Mouse (Mus musculus) megakaryocyte, embryonic 14.5 days (primary cell): Measurements from ENCODE around the gene Ptprg.

Experiments
- FLI1 ChIP-seq: IDR thresholded peaks from 2 replicates; pipeline ENCODE4 v1.6.1; 2012; ENCODE audit warnings: low read length, inconsistent platforms, mixed read lengths
- GATA1 ChIP-seq: IDR thresholded peaks from 3 replicates; pipeline ENCODE4 v1.6.1; 2012; ENCODE audit warnings: mixed read lengths, low read length, inconsistent platforms, borderline replicate concordance

DNA sequence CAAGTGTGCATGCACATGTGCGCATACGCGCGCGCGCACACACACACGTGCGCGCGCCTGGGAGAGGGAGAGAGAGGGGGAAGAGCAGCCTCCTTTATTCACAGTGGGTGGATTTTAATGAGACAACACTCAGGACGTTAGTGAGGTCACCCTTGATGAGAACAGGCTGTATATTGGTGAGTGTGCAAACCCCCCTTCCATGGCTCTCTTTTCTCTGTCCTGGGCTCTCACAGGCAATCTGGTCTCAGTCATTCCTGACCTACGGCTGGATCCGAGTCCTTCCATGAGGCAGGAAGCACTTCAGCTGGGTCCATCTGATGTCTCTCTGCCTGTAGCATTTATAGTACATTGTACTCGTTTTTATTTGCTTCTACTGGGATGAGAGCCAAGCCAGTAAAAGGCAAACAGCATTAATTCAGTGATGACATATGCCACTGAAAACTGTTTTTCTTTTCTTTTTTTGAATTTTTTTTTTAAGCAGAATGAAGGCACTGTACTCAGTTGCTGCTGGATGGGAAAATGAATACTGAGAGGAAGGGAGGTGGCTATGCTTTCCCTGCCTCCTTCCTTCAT is 608.5 kb downstream of the Ptprg start:
- TF ChIP-seq GATA1 = no peak
- TF ChIP-seq FLI1 = no peak
